Mouse (Mus musculus) gastrocnemius, postnatal 25 days (tissue): ENCODE results near the gene Nlrp9b. TPM values are rescaled to one million over a fixed set of nuclear protein-coding genes. Genes with fewer than 3 reads are reported as not detected.

Experiments used
- total RNA-seq, 2 experiments: library from RNA; stranded (reverse); gene quantifications; 1 replicate in 1 of 2; 2 replicates in 1 of 2; pipeline ENCODE4 v1.2.3; 2021

Gene Nlrp9b
- total RNA-seq, 2 experiments from 2014 or later: not detected

Other genes starting within 250 kb of the Nlrp9b start
- 1 to 10 TPM; 2.1 to 3.9 TPM for gene Nectin2, start 241.0 kb upstream of the Nlrp9b start, total RNA-seq
- gene Bcam, start 220.4 kb upstream of the Nlrp9b start, total RNA-seq: 10 to 100 TPM; 25.3 to 33.9 TPM
- not detected for gene Cblc, start 194.7 kb upstream of the Nlrp9b start, total RNA-seq
- gene Bcl3, start 168.7 kb upstream of the Nlrp9b start, total RNA-seq: 1 to 10 TPM; 1.2 TPM
- not detected for gene Gm19345, start 139.5 kb upstream of the Nlrp9b start, total RNA-seq
- gene Ceacam16, start 130.2 kb upstream of the Nlrp9b start, total RNA-seq: not detected
- gene Ceacam19, start 103.5 kb upstream of the Nlrp9b start, total RNA-seq: not detected
- 1 to 10 TPM; 5.6 to 6.1 TPM for gene Pvr, start 70.3 kb upstream of the Nlrp9b start, total RNA-seq
- not detected for gene Igsf23, start 40.7 kb upstream of the Nlrp9b start, total RNA-seq
- not detected for gene Ceacam20, start 26.1 kb upstream of the Nlrp9b start, total RNA-seq
- not detected for gene Vmn1r91, start 108.2 kb downstream of the Nlrp9b start, total RNA-seq
- not detected for gene Gm16442, start 131.1 kb downstream of the Nlrp9b start, total RNA-seq
- not detected for gene Vmn1r93, start 147.6 kb downstream of the Nlrp9b start, total RNA-seq
- not detected for gene Vmn1r94, start 176.9 kb downstream of the Nlrp9b start, total RNA-seq
- not detected for gene Vmn1r95, start 202.2 kb downstream of the Nlrp9b start, total RNA-seq
- not detected for gene Gm6164, start 214.1 kb downstream of the Nlrp9b start, total RNA-seq
- gene Gm4498, start 242.4 kb downstream of the Nlrp9b start, total RNA-seq: not detected